Mouse (Mus musculus) kidney, adult 2 months (tissue): ENCODE measurements around the gene Mgst2. TPM values are rescaled to one million over a fixed set of nuclear protein-coding genes. Genes with fewer than 3 reads are reported as not detected.

ENCODE experiments used
- DNase-seq: peaks from one replicate; pipeline ENCODE4 v3.0.0; 2021
- H3K27ac ChIP-seq: fragments of 200-500 bp; 2 replicates; pipeline ENCODE4 v1.5.1; 2012; ENCODE audit warnings: low read depth, low read length, control low read depth, inconsistent platforms; ENCODE audit not compliant: insufficient read depth
- H3K27me3 ChIP-seq: fragments of 200-500 bp; replicated peaks from 2 replicates; pipeline ENCODE4 v1.6.1; 2012; ENCODE audit warnings: mild to moderate bottlenecking, moderate library complexity, low read length, inconsistent platforms; ENCODE audit not compliant: control insufficient read depth, insufficient read depth
- H3K36me3 ChIP-seq: fragments of 200-500 bp; 2 replicates; pipeline ENCODE4 v1.6.1; 2012; ENCODE audit warnings: mild to moderate bottlenecking, moderate library complexity, low read length, inconsistent platforms; ENCODE audit not compliant: control insufficient read depth, insufficient read depth
- H3K4me1 ChIP-seq: fragments of 200-500 bp; 2 replicates; pipeline ENCODE4 v1.6.1; 2011; ENCODE audit warnings: low read length; ENCODE audit not compliant: control insufficient read depth, insufficient read depth
- H3K4me3 ChIP-seq: fragments of 200-500 bp; 2 replicates; pipeline ENCODE4 v1.5.1; 2011; ENCODE audit warnings: mild to moderate bottlenecking, low read depth, low read length, control low read depth; ENCODE audit not compliant: insufficient read depth
- CTCF ChIP-seq: fragments of 200-500 bp; conservative IDR thresholded peaks from 2 replicates; pipeline ENCODE4 v1.5.1; 2011; ENCODE audit warnings: low read depth, mild to moderate bottlenecking, control low read depth, low read length, moderate library complexity, mixed read lengths; ENCODE audit not compliant: insufficient read depth, insufficient read length
- POLR2A ChIP-seq: fragments of 200-500 bp; IDR thresholded peaks from one replicate; pipeline ENCODE4 v1.6.1; 2011; ENCODE audit warnings: low read depth, low read length, control low read depth
- WGBS: fragments of 180-500 bp; shearing (Covaris S2); methylation state at CpG from one replicate; pipeline ENCODE4 v1.1.7; 2018; 5-methylcytosine and 5-hydroxymethylcytosine counted together
- polyA plus RNA-seq: library from polyadenylated mRNA; depleted of rRNA; stranded (reverse); fragments of >200 nt; gene quantifications from 2 replicates; pipeline ENCODE4 v1.2.3, GENCODE M21; 2012

The Mgst2 gene
- polyA plus RNA-seq, 1 experiment, result 0.55 TPM

GRCm38 (mm10) chr3:51654303-51655055 lies 5.7 kb upstream of the Mgst2 start:
- Histone ChIP-seq H3K36me3 (no peaks in the 10 kb centered on the region), H3K4me3 (no peak overlapping the region), H3K27ac (no peak overlapping the region), H3K27me3 (no peaks in the 10 kb centered on the region), H3K4me1 (no peaks in the 10 kb centered on the region)
- TF ChIP-seq CTCF, result no peak
- no peak for TF ChIP-seq POLR2A
- 75% methylated on average over 6 of the region's 6 CpGs for WGBS
- no peak for DNase-seq

- Histone ChIP-seq H3K27ac (no peak overlapping the region), H3K4me1 (no peaks in the 10 kb centered on the region), H3K36me3 (no peaks in the 10 kb centered on the region), H3K27me3 (no peaks in the 10 kb centered on the region), H3K4me3 (no peak overlapping the region)
- WGBS, result 90% methylated on average over 5 of the region's 5 CpGs
- no peak for DNase-seq
- TF ChIP-seq POLR2A, result no peak
- TF ChIP-seq CTCF, result no peak
These were observed 745 bp upstream of the Mgst2 start for GRCm38 (mm10) chr3:51659415-51659814.

- 96% methylated on average over 3 of the region's 3 CpGs for WGBS
- TF ChIP-seq POLR2A (no peak), CTCF (no peak)
- Histone ChIP-seq H3K27me3 (no peaks in the 10 kb centered on the region), H3K27ac (no peak overlapping the region), H3K36me3 (no peaks in the 10 kb centered on the region), H3K4me3 (no peak overlapping the region), H3K4me1 (no peaks in the 10 kb centered on the region)
- DNase-seq, result no peak
These were observed 689 bp downstream of the Mgst2 start for GRCm38 (mm10) chr3:51660821-51661276.

GRCm38 (mm10) chr3:51661376-51661775 lies 1.2 kb downstream of the Mgst2 start:
- Histone ChIP-seq H3K4me3 (no peak overlapping the region), H3K27ac (no peak overlapping the region), H3K27me3 (no peaks in the 10 kb centered on the region), H3K36me3 (no peaks in the 10 kb centered on the region), H3K4me1 (no peaks in the 10 kb centered on the region)
- WGBS, result 64% methylated on average over 5 of the region's 5 CpGs
- no peak for TF ChIP-seq POLR2A
- no peak for TF ChIP-seq CTCF
- DNase-seq, result no peak

DNA sequence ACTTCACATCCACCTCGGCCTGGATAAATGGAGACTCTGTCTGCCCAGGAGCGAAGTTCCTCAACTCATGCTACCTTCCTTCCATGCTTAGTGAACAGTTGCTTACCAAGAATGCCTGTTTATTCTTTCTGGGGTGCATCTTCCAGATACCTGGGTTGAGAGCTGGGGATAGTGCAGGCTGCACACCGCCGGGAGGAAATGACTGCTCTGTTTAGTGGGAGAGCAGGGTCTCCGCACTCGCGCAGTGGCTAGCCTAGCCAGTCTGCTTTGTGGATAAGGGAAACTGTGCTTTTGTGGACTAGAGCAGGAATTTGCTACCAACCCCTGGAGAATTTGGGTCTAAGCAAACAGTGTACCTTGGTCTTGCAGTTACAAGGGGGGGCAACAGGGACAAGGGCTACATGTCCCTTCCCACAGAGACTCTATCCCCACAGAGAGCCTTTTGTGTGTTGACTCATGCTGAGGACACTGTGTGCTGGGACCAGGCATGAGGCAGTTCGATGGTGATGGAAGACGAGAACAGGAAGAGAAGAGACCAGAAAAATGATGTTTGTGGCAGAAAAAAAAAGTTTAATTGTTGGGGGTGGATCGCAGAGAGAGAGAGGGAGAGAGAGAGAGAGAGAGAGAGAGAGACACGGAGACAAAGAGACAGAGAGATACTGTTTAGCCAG lies 1.9 kb downstream of the Mgst2 start:
- Histone ChIP-seq H3K4me3 (no peak overlapping the region), H3K27ac (no peak overlapping the region), H3K36me3 (no peaks in the 10 kb centered on the region), H3K4me1 (no peaks in the 10 kb centered on the region), H3K27me3 (no peaks in the 10 kb centered on the region)
- no peak for TF ChIP-seq POLR2A
- no peak for TF ChIP-seq CTCF
- DNase-seq, result no peak
- WGBS, result 77% methylated on average over 11 of the region's 11 CpGs

GRCm38 (mm10) chr3:51662557-51662956 lies 2.4 kb downstream of the Mgst2 start:
- Histone ChIP-seq H3K36me3 (no peaks in the 10 kb centered on the region), H3K27ac (no peak overlapping the region), H3K4me1 (no peaks in the 10 kb centered on the region), H3K4me3 (no peak overlapping the region), H3K27me3 (no peaks in the 10 kb centered on the region)
- WGBS, result 53% methylated on average over 6 of the region's 6 CpGs
- DNase-seq, result no peak
- TF ChIP-seq POLR2A, result no peak
- TF ChIP-seq CTCF, result no peak

GRCm38 (mm10) chr3:51668607-51669006 lies 8.4 kb downstream of the Mgst2 start:
- no peaks in the 10 kb centered on the region for H3K27me3 ChIP-seq
- no peak for DNase-seq
- no peak for TF ChIP-seq POLR2A
- no peak for TF ChIP-seq CTCF
- H3K36me3 ChIP-seq, result no peaks in the 10 kb centered on the region
- H3K27ac ChIP-seq, result no peak overlapping the region
- no peak overlapping the region for H3K4me3 ChIP-seq
- WGBS, result 58% methylated on average over 2 of the region's 2 CpGs
- no peaks in the 10 kb centered on the region for H3K4me1 ChIP-seq
